Mouse (Mus musculus) kidney, postnatal 36 days (tissue): ENCODE measurements around the gene Sult2a2.
"Not testable (repeated sequence)": the region's sequence is repeated elsewhere in the genome, so short reads cannot be mapped to it uniquely, and the experiment has no call there.

ENCODE experiments used
- DNase-seq, 2 experiments: peaks; one replicate each; pipeline ENCODE4 v3.0.0; 2021 to 2022; ENCODE audit warnings: mixed read lengths in 2 of 2

Sult2a2 gene

DNA sequence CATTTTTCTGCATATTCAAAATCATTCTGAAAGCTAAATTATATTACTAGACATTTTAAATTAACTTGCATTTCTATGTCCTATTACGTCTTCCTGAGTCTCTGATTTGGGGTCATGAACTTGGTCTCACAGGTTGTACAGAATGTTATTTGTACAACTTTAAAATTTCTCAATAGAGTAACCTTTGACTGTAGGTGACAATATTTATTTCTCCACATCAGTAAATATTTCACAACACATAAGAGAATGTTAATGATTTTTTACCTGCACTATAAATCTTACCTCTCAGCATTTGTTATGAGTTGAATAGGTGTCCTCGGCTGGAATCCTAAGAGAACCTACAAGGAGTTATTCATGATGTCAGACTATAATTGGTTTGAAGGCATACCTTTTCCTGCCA, at the start of gene Sult2a2:
Gene Sult2a2, plus strand, starts transcription at position 301 of the 400 bp plus-strand sequence.
- not testable (repeated sequence) for DNase-seq

DNA sequence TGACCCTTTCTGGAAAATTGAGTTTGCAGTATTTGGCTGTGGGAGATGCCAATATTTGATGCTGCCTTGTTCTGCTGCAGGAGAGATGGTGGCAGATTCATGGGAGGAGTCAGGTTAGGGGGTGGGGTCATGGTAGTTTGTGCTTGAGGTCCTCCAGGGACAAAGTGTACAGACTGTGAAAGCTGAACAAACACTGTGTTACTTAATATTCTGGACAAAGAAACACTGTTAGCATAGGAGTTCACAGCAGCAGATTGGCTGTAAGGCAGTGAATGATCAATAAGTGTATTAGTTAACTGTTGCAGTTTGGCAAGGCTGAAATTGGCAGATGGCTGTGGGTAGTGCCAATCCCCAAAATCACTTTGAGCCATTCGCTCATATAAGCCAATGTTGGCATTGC, 80.6 kb downstream of the Sult2a2 start:
- no peak for DNase-seq
